Mouse (Mus musculus): ENCODE measurements around the gene Pcnx2. TPM values are rescaled to one million over a fixed set of nuclear protein-coding genes. Genes with fewer than 3 reads are reported as not detected.

Gene Pcnx2
- total and polyA plus RNA-seq, 3 experiments = not detected

- Histone ChIP-seq H3K79me2 (replicated peaks; ENCODE audit: control insufficient read depth, extremely low read depth, insufficient read depth, poor library complexity, severe bottlenecking) (no peaks in the 10 kb centered on the region), H3K36me3 (replicated peaks in 1 of 2; ENCODE audit: control insufficient read depth in 1 of 2, insufficient read depth in 1 of 2, low read length in 1 of 2) (no peaks in the 10 kb centered on the region), H3K4me3 (replicated peaks in 1 of 3; ENCODE audit: low read depth in 2 of 3, low read length in 2 of 3, poor library complexity in 1 of 3) (no peak overlapping the region), H3K4me2 (ENCODE audit: insufficient read depth, low read depth, poor library complexity, severe bottlenecking) (no peak overlapping the region), H3K9me3 (replicated peaks; ENCODE audit: low read length) (no peaks in the 10 kb centered on the region), H3K27me3 (replicated peaks) (peaks cover 61% of the 10 kb centered on the region), H3K4me1 (ENCODE audit: control insufficient read depth in 1 of 2, insufficient read depth in 2 of 2) (no peaks in the 10 kb centered on the region), H3K27ac (ENCODE audit: insufficient read depth, low read depth) (no peak overlapping the region), H3K9ac (ENCODE audit: insufficient read depth, low read depth) (no peak overlapping the region)
- no peak for DNase-seq (ENCODE audit: extremely low read depth)
- TF ChIP-seq MAX (IDR thresholded peaks at IDR 0.05; ENCODE audit: low read length) = no peak
- no peak for TF ChIP-seq USF1 (IDR thresholded peaks at IDR 0.05; ENCODE audit: low read depth, low read length)
- no peak for TF ChIP-seq IRF4 (IDR thresholded peaks at IDR 0.05; ENCODE audit: low read depth, low read length)
- no peak for TF ChIP-seq GABPA (IDR thresholded peaks at IDR 0.05; ENCODE audit: insufficient replicate concordance, low read depth, low read length)
- TF ChIP-seq MAZ (IDR thresholded peaks at IDR 0.05; ENCODE audit: low read depth, low read length) = no peak
- dilution Hi-C loops (cut with MboI; ENCODE audit: extremely low pct_ligation_motif_present, extremely low pct_unique_long_range_greater_than_20kb, low sequenced_read_pairs) = no loop called here
- in situ Hi-C loops (cut with MboI; ENCODE audit: low pct_ligation_motif_present, low pct_unique_long_range_greater_than_20kb, low sequenced_read_pairs) = no loop called here
Observed at GRCm38 (mm10) chr8:125919560-125919959, 21.4 kb upstream of the Pcnx2 start.

GRCm38 (mm10) chr8:125918719-125919118 is 20.6 kb upstream of the Pcnx2 start:
- H3K27ac ChIP-seq (ENCODE audit: insufficient read depth, low read depth) = no peak overlapping the region
- H3K9ac ChIP-seq (ENCODE audit: insufficient read depth, low read depth) = no peak overlapping the region
- no peaks in the 10 kb centered on the region for H3K9me3 ChIP-seq (replicated peaks; ENCODE audit: low read length)
- no peak for TF ChIP-seq RCOR1 (conservative IDR thresholded peaks at IDR 0.05; ENCODE audit: low read depth, low read length)
- TF ChIP-seq GABPA (IDR thresholded peaks at IDR 0.05; ENCODE audit: insufficient replicate concordance, low read depth, low read length) = no peak
- no peak for TF ChIP-seq BHLHE40 (IDR thresholded peaks at IDR 0.05; ENCODE audit: low read depth, low read length)
- no peak for TF ChIP-seq USF2 (conservative IDR thresholded peaks at IDR 0.05; ENCODE audit: low read depth, low read length)
- TF ChIP-seq ZNF384 (IDR thresholded peaks at IDR 0.05; ENCODE audit: low read depth, low read length) = no peak
- no peak for TF ChIP-seq TCF12 (IDR thresholded peaks at IDR 0.05; ENCODE audit: low read depth, low read length)
- no peak for TF ChIP-seq USF1 (IDR thresholded peaks at IDR 0.05; ENCODE audit: low read depth, low read length)
- no peaks in the 10 kb centered on the region for H3K36me3 ChIP-seq (replicated peaks in 1 of 2; ENCODE audit: control insufficient read depth in 1 of 2, insufficient read depth in 1 of 2, low read length in 1 of 2)
- peaks cover 52% of the 10 kb centered on the region for H3K27me3 ChIP-seq (replicated peaks)
- in situ Hi-C loops (cut with MboI; ENCODE audit: low pct_ligation_motif_present, low pct_unique_long_range_greater_than_20kb, low sequenced_read_pairs) = no loop called here
- dilution Hi-C loops (cut with MboI; ENCODE audit: extremely low pct_ligation_motif_present, extremely low pct_unique_long_range_greater_than_20kb, low sequenced_read_pairs) = no loop called here
- no peak overlapping the region for H3K4me3 ChIP-seq (replicated peaks in 1 of 3; ENCODE audit: low read depth in 2 of 3, low read length in 2 of 3, poor library complexity in 1 of 3)
- DNase-seq (ENCODE audit: extremely low read depth) = no peak
- H3K4me2 ChIP-seq (ENCODE audit: insufficient read depth, low read depth, poor library complexity, severe bottlenecking) = no peak overlapping the region
- no peaks in the 10 kb centered on the region for H3K4me1 ChIP-seq (ENCODE audit: control insufficient read depth in 1 of 2, insufficient read depth in 2 of 2)
- H3K79me2 ChIP-seq (replicated peaks; ENCODE audit: control insufficient read depth, extremely low read depth, insufficient read depth, poor library complexity, severe bottlenecking) = no peaks in the 10 kb centered on the region

- no peak overlapping the region for H3K27ac ChIP-seq (ENCODE audit: insufficient read depth, low read depth)
- no peaks in the 10 kb centered on the region for H3K4me1 ChIP-seq (ENCODE audit: control insufficient read depth in 1 of 2, insufficient read depth in 2 of 2)
- TF ChIP-seq KAT2A (IDR thresholded peaks at IDR 0.05; ENCODE audit: insufficient replicate concordance, low read length) = no peak
- TF ChIP-seq CHD1 (IDR thresholded peaks at IDR 0.05; ENCODE audit: low read depth, low read length) = no peak
- TF ChIP-seq IRF4 (IDR thresholded peaks at IDR 0.05; ENCODE audit: low read depth, low read length) = no peak
- TF ChIP-seq SIN3A (IDR thresholded peaks at IDR 0.05; ENCODE audit: low read length) = no peak
- TF ChIP-seq HCFC1 (IDR thresholded peaks at IDR 0.05; ENCODE audit: low read depth, low read length) = no peak
- no peak for TF ChIP-seq SMC3 (IDR thresholded peaks at IDR 0.05; ENCODE audit: low read depth, low read length)
- TF ChIP-seq GABPA (IDR thresholded peaks at IDR 0.05; ENCODE audit: insufficient replicate concordance, low read depth, low read length) = no peak
- TF ChIP-seq TCF12 (IDR thresholded peaks at IDR 0.05; ENCODE audit: low read depth, low read length) = no peak
- no peak for TF ChIP-seq UBTF (IDR thresholded peaks at IDR 0.05; ENCODE audit: low read depth, low read length)
- no peak for TF ChIP-seq MAZ (IDR thresholded peaks at IDR 0.05; ENCODE audit: low read depth, low read length)
- no peak for TF ChIP-seq MAX (IDR thresholded peaks at IDR 0.05; ENCODE audit: low read length)
- TF ChIP-seq MYC (IDR thresholded peaks at IDR 0.05; ENCODE audit: low read depth, low read length) = no peak
- no peak for TF ChIP-seq POLR2A (IDR thresholded peaks at IDR 0.05; ENCODE audit: low read depth, low read length)
- no peak for TF ChIP-seq USF1 (IDR thresholded peaks at IDR 0.05; ENCODE audit: low read depth, low read length)
- H3K9me3 ChIP-seq (replicated peaks; ENCODE audit: low read length) = no peaks in the 10 kb centered on the region
- no peak overlapping the region for H3K4me3 ChIP-seq (replicated peaks in 1 of 3; ENCODE audit: low read depth in 2 of 3, low read length in 2 of 3, poor library complexity in 1 of 3)
- no peaks in the 10 kb centered on the region for H3K79me2 ChIP-seq (replicated peaks; ENCODE audit: control insufficient read depth, extremely low read depth, insufficient read depth, poor library complexity, severe bottlenecking)
- no peak overlapping the region for H3K4me2 ChIP-seq (ENCODE audit: insufficient read depth, low read depth, poor library complexity, severe bottlenecking)
- in situ Hi-C loops (cut with MboI; ENCODE audit: low pct_ligation_motif_present, low pct_unique_long_range_greater_than_20kb, low sequenced_read_pairs) = no loop called here
- H3K9ac ChIP-seq (ENCODE audit: insufficient read depth, low read depth) = no peak overlapping the region
- H3K27me3 ChIP-seq (replicated peaks) = peaks cover 45% of the 10 kb centered on the region
- dilution Hi-C loops (cut with MboI; ENCODE audit: extremely low pct_ligation_motif_present, extremely low pct_unique_long_range_greater_than_20kb, low sequenced_read_pairs) = no loop called here
- no peak for DNase-seq (ENCODE audit: extremely low read depth)
- H3K36me3 ChIP-seq (replicated peaks in 1 of 2; ENCODE audit: control insufficient read depth in 1 of 2, insufficient read depth in 1 of 2, low read length in 1 of 2) = no peaks in the 10 kb centered on the region
Observed at GRCm38 (mm10) chr8:125917013-125917412, 18.9 kb upstream of the Pcnx2 start.
